Mouse (Mus musculus) cerebellum, adult 9-10 months (tissue): ENCODE results near the gene Acer1.

ENCODE experiments used
- DNase-seq: peaks from one replicate; pipeline ENCODE4 v3.0.0; 2022

Acer1 gene

GRCm38 (mm10) chr17:56936731-56937130 is 45.2 kb downstream of the Acer1 start:
- DNase-seq: no peak

GRCm38 (mm10) chr17:56935363-56936131 is 46.4 kb downstream of the Acer1 start, which contains the start of gene Mllt1:
Gene Mllt1, minus strand, starts transcription at chr17:56935415.
- peak; percentile 98 for DNase-seq

GRCm38 (mm10) chr17:56934545-56935330 is 47.2 kb downstream of the Acer1 start:
- peak; percentile 70 for DNase-seq

GRCm38 (mm10) chr17:56933395-56933794 is 48.5 kb downstream of the Acer1 start:
- DNase-seq: no peak

GRCm38 (mm10) chr17:56930026-56930425 is 51.9 kb downstream of the Acer1 start:
- DNase-seq: no peak

- DNase-seq: no peak
Measured at GRCm38 (mm10) chr17:56929530-56929929, 52.4 kb downstream of the Acer1 start.

GRCm38 (mm10) chr17:56929101-56929500 is 52.8 kb downstream of the Acer1 start:
- no peak for DNase-seq

- DNase-seq: no peak
Measured at GRCm38 (mm10) chr17:56925998-56926397, 55.9 kb downstream of the Acer1 start.

GRCm38 (mm10) chr17:56919725-56920124 is 62.2 kb downstream of the Acer1 start:
- no peak for DNase-seq

GRCm38 (mm10) chr17:56917166-56917565 is 64.8 kb downstream of the Acer1 start:
- DNase-seq: no peak

GRCm38 (mm10) chr17:56913444-56913843 is 68.5 kb downstream of the Acer1 start:
- DNase-seq: no peak

GRCm38 (mm10) chr17:56913023-56913422 is 68.9 kb downstream of the Acer1 start:
- DNase-seq: no peak

- peak; percentile 53 for DNase-seq
Measured at GRCm38 (mm10) chr17:56909764-56910163, 72.2 kb downstream of the Acer1 start.

- peak; percentile 26 for DNase-seq
Measured at GRCm38 (mm10) chr17:56907887-56908286, 74.0 kb downstream of the Acer1 start.

- no peak for DNase-seq
Measured at GRCm38 (mm10) chr17:56907096-56907495, 74.8 kb downstream of the Acer1 start.

GRCm38 (mm10) chr17:56906166-56906565 is 75.8 kb downstream of the Acer1 start:
- DNase-seq: no peak
